In the genomic region with DNA sequence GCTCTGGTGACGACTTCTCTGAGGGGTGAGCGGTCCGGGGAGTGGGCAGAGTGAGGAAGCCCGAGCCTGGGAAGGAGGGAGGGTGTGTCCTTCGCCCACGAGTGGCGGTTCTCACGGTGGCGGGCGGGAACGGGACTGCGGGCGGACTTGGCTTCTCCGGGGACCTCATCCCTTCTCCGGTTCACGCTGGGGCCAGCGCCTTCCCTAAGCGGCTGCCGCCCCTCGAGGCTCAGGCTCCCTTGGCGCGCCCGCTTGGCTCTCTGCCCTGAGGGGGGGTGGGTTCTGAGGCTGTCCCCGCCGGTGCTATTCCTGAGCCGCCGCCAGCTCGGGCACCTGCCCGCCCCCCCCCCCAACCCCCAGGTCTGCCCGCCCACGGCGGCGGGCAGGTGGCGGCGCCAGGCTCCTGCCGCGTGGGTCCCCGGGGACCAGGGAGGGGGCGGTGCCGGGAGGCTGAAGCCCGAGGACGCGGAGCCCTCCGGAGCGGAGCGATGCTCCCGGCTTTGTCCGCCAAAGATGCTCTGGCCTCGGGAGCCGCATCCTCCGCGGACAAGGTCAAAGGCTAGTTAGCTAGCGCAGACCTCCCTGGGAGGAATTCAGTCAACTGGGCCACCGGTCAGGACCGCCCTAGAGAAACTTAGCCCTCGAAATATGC, we compare ENCODE assay signal across 8 mouse cellular contexts. TPM values are rescaled to one million over a fixed set of nuclear protein-coding genes. Genes with fewer than 3 reads are reported as not detected.
DNase-seq lines count a peak whose midpoint lies in the region; ATAC-seq and TF ChIP-seq lines count a peak whose summit lies in the region.

No protein-coding gene starts in this region.

- H3K4me3 ChIP-seq in embryonic facial prominence, embryonic 12.5 days = peak overlapping the region; percentile 61
- H3K4me3 ChIP-seq in hindbrain, embryonic 12.5 days = peak overlapping the region; percentile 63
- peak overlapping the region; percentile 100 for H3K4me3 ChIP-seq in liver, adult 2 months (ENCODE audit: insufficient read depth, low read depth, low read length)

- H3K27ac ChIP-seq in embryonic facial prominence, embryonic 12.5 days = peak overlapping the region; percentile 82
- H3K27ac ChIP-seq in hindbrain, embryonic 12.5 days = peak overlapping the region; percentile 85
- peak overlapping the region; percentile 70 for H3K27ac ChIP-seq in liver, adult 2 months (replicated peaks; ENCODE audit: insufficient read depth, low read depth, low read length)

- H3K4me2 ChIP-seq in embryonic facial prominence, embryonic 12.5 days (replicated peaks) = peak overlapping the region; percentile 50
- peak overlapping the region; percentile 46 for H3K4me2 ChIP-seq in hindbrain, embryonic 12.5 days (replicated peaks)

- peak; percentile 28 for ATAC-seq in CD4-positive, CD25-positive, alpha-beta regulatory T cell, adult 4 months
- ATAC-seq in embryonic facial prominence, embryonic 12.5 days (ENCODE audit: insufficient number of reproducible peaks, insufficient read depth, low FRiP score, low TSS enrichment) = peak; percentile 70
- ATAC-seq in hindbrain, embryonic 12.5 days (ENCODE audit: low FRiP score) = peak; percentile 83
- ATAC-seq in neutrophil, adult 5-6 weeks (ENCODE audit: extremely low read depth, insufficient number of reproducible peaks, low FRiP score, poor library complexity, severe bottlenecking) = peak; percentile 42; the same call in 1 of the 2 replicates

- H3K79me2 ChIP-seq in liver, adult 2 months (ENCODE audit: control insufficient read depth, insufficient read depth, low read length) = no peaks in the 10 kb centered on the region

- H3K9me3 ChIP-seq in embryonic facial prominence, embryonic 12.5 days = no peaks in the 10 kb centered on the region
- no peaks in the 10 kb centered on the region for H3K9me3 ChIP-seq in hindbrain, embryonic 12.5 days (replicated peaks)

- peak; percentile 8 for DNase-seq in gastrocnemius, postnatal 25 days
- no peak for DNase-seq in gastrocnemius, postnatal 14 days
- peak; percentile 13 for DNase-seq in liver, adult 2 months (ENCODE audit: extremely low read depth, low read depth, low spot score)
- no peak for DNase-seq in left cerebral cortex, postnatal 36 days (ENCODE audit: low spot score in 2 of 2)

- TF ChIP-seq CTCF in liver, adult 2 months (IDR thresholded peaks at IDR 0.05; ENCODE audit: low read depth, low read length) = no peak

- intact Hi-C loops in gastrocnemius, postnatal 14 days (cut with DNase I; ENCODE audit: low total_unique reads) = loop anchor here (10.0 kb wide), 1 partner anchor 72 kb away; no protein-coding TSS in a partner anchor
- intact Hi-C loops in left cerebral cortex, postnatal 36 days (cut with DNase I) = loop anchor here (5.0 kb wide), 2 partner anchors 74 to 429 kb away; no protein-coding TSS in a partner anchor

- peaks cover 2% of the 10 kb centered on the region; the same call in 1 of the 2 replicates for H3K27me3 ChIP-seq in embryonic facial prominence, embryonic 12.5 days
- H3K27me3 ChIP-seq in hindbrain, embryonic 12.5 days = peaks cover under 1% of the 10 kb centered on the region; the same call in 1 of the 2 replicates
- no peaks in the 10 kb centered on the region for H3K27me3 ChIP-seq in liver, adult 2 months (ENCODE audit: control insufficient read depth, insufficient read depth, low read length)

- no peaks in the 10 kb centered on the region for H3K4me1 ChIP-seq in embryonic facial prominence, embryonic 12.5 days
- no peaks in the 10 kb centered on the region for H3K4me1 ChIP-seq in hindbrain, embryonic 12.5 days
- H3K4me1 ChIP-seq in liver, adult 2 months (ENCODE audit: control insufficient read depth, insufficient read depth, low read length) = 0 out of 2 replicates have a peak, but pooled peaks cover 1% of the 10 kb centered on the region

- H3K9ac ChIP-seq in embryonic facial prominence, embryonic 12.5 days = peak overlapping the region; percentile 62
- H3K9ac ChIP-seq in hindbrain, embryonic 12.5 days = peak overlapping the region; percentile 76
- peak overlapping the region; percentile 85 for H3K9ac ChIP-seq in liver, adult 2 months (ENCODE audit: low read depth, low read length)

- WGBS in embryonic facial prominence, embryonic 12.5 days = 20% methylated on average over 40 of the region's 56 CpGs
- 31% methylated on average over 24 of the region's 56 CpGs for WGBS in hindbrain, embryonic 12.5 days
- under 1% methylated on average over 33 of the region's 56 CpGs for WGBS in liver, adult 2 months

- no peak for TF ChIP-seq POLR2A in liver, adult 2 months (IDR thresholded peaks at IDR 0.05; ENCODE audit: extremely low read depth, insufficient read depth, low read length)

- no peaks in the 10 kb centered on the region for H3K36me3 ChIP-seq in embryonic facial prominence, embryonic 12.5 days
- no peaks in the 10 kb centered on the region for H3K36me3 ChIP-seq in hindbrain, embryonic 12.5 days
- H3K36me3 ChIP-seq in liver, adult 2 months (ENCODE audit: control insufficient read depth, insufficient read depth, low read length) = no peaks in the 10 kb centered on the region

RNA-seq across cellular contexts. Expression of gene Bclaf3, which starts 6.4 kb away (rescaled TPM):
- total RNA-seq in gastrocnemius, postnatal 25 days (2021) = 1 to 10 TPM; 1.7 to 1.8 TPM
- 1 to 10 TPM; 1.6 to 2.4 TPM for total RNA-seq in gastrocnemius, postnatal 14 days (2021)
- 10 to 100 TPM; 44.9 to 53.6 TPM for polyA plus RNA-seq in CD4-positive, CD25-positive, alpha-beta regulatory T cell, adult 4 months (2017; shearing (Covaris generic))
- polyA plus RNA-seq in embryonic facial prominence, embryonic 12.5 days (2016; fragmentation: Nextera tagmentation; extraction: Ambion mirVana) = 25.8 and 27.0 TPM in 2 replicates
- 33.1 and 35.1 TPM in 2 replicates for polyA plus RNA-seq in hindbrain, embryonic 12.5 days (2016; fragmentation: Nextera tagmentation; extraction: Ambion mirVana)
- total RNA-seq in liver, adult 2 months (2014; rRNA removed) = 2.5 and 2.9 TPM in 2 replicates
- 0.44 and 0.61 TPM in 2 replicates for polyA plus RNA-seq in liver, adult 2 months (2012; rRNA removed)
- 53.5 and 54.9 TPM in 2 replicates for total RNA-seq in neutrophil, adult 5-6 weeks (2017)
- 10 to 100 TPM in 1 of 2 experiments, 1 to 10 TPM in 1; 8.6 to 11.7 TPM for total RNA-seq in left cerebral cortex, postnatal 36 days (2021)

Comparison
In these comparisons a context has a peak if more than half of its experiments do, and no peak if none do; other contexts are left out.
1. DNase-seq: peak in gastrocnemius, postnatal 25 days (single experiment) and liver, adult 2 months (single experiment); none in gastrocnemius, postnatal 14 days (single experiment) and left cerebral cortex, postnatal 36 days (0 of 2).
2. ATAC-seq: peak in every context shown above with its lines; median percentile 83 in hindbrain, embryonic 12.5 days; 70 in embryonic facial prominence, embryonic 12.5 days; 42 in neutrophil, adult 5-6 weeks; 28 in CD4-positive, CD25-positive, alpha-beta regulatory T cell, adult 4 months.
3. Peak in every context shown above with its lines, with median percentiles within 50 percentile points of each other: H3K27ac ChIP-seq, H3K4me3 ChIP-seq and H3K9ac ChIP-seq.